8 mouse cellular contexts compared by ENCODE assay signal in the genomic region with DNA sequence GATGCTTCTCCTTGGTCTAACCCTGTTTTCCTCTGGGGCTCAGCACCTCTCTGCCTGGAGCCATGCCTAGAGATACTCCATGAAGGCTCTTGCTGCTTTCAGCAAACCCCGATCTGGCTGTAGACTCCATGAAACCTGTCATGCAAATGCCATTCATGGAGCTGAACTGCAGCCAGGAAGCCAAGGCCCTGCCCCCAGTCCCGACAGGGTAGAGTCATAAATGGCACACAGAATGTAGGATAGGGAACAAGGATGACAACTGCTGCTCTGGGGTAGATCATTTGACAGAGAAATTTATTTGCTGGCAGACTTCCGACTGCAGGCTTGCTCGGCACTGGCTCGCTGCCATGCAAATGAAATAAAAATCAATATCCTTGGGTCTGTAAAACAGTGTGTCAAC.
DNase-seq lines count a peak whose midpoint lies in the region; ATAC-seq and TF ChIP-seq lines count a peak whose summit lies in the region.

No protein-coding gene starts in this region.

- intact Hi-C loops in heart, postnatal 10 days (cut with DNase I) = no loop called here

- no peaks in the 10 kb centered on the region for H3K9me3 ChIP-seq in stomach, embryonic 14.5 days (ENCODE audit: control insufficient read depth, low read depth, low read length)

- TF ChIP-seq POLR2A in lung, adult 2 months (IDR thresholded peaks at IDR 0.05; ENCODE audit: borderline replicate concordance, extremely low read depth, low read depth, low read length) = no peak
- TF ChIP-seq POLR2A in cerebellum, adult 2 months (IDR thresholded peaks at IDR 0.05; ENCODE audit: borderline replicate concordance, insufficient read depth, low read length) = no peak

- peaks cover 14% of the 10 kb centered on the region; the same call in 1 of the 2 replicates for H3K36me3 ChIP-seq in stomach, embryonic 14.5 days (ENCODE audit: control insufficient read depth, insufficient read depth, low read length)

- peak overlapping the region; percentile 83 for H3K27ac ChIP-seq in cerebellum, adult 2 months (ENCODE audit: insufficient read depth, low read length)
- H3K27ac ChIP-seq in stomach, embryonic 14.5 days (ENCODE audit: low read length) = 0 out of 2 replicates have a peak overlapping the region, but pooled peaks have one; percentile 7

- no peak for TF ChIP-seq CTCF in lung, adult 2 months (IDR thresholded peaks at IDR 0.05; ENCODE audit: insufficient read depth, low read length)
- no peak for TF ChIP-seq CTCF in cerebellum, adult 2 months (IDR thresholded peaks at IDR 0.05; ENCODE audit: borderline replicate concordance, insufficient read depth, low read depth, low read length)

- no peak overlapping the region for H3K4me2 ChIP-seq in stomach, embryonic 14.5 days (replicated peaks; ENCODE audit: low read depth, low read length)

- peak; percentile 27 for DNase-seq in lung, adult 2 months
- DNase-seq in lung, postnatal 25 days (ENCODE audit: low spot score) = no peak
- DNase-seq in cerebellum, adult 2 months = peak; percentile 74
- peak; percentile 69 to 73 for DNase-seq in heart, postnatal 10 days
- DNase-seq in layer of hippocampus, adult 9-10 months (ENCODE audit: low spot score) = peak; percentile 54
- DNase-seq in thymus, adult 18-20 months = no peak
- DNase-seq in urinary bladder, postnatal 36 days (ENCODE audit: low spot score in 2 of 2) = no peak

- no peak overlapping the region for H3K4me3 ChIP-seq in lung, adult 2 months (replicated peaks; ENCODE audit: extremely low read depth, low read depth, low read length)
- peak overlapping the region; percentile 3 for H3K4me3 ChIP-seq in cerebellum, adult 2 months (replicated peaks; ENCODE audit: insufficient read depth, low read depth, low read length)
- H3K4me3 ChIP-seq in stomach, embryonic 14.5 days (ENCODE audit: low read depth, low read length) = no peak overlapping the region

- H3K4me1 ChIP-seq in lung, adult 2 months (ENCODE audit: control insufficient read depth, insufficient read depth, low read length) = peaks cover 30% of the 10 kb centered on the region
- peaks cover 61% of the 10 kb centered on the region for H3K4me1 ChIP-seq in cerebellum, adult 2 months (ENCODE audit: control insufficient read depth, insufficient read depth, low read length)
- peaks cover 61% of the 10 kb centered on the region for H3K4me1 ChIP-seq in stomach, embryonic 14.5 days (ENCODE audit: control insufficient read depth, insufficient read depth, low read length)

- no peaks in the 10 kb centered on the region for H3K27me3 ChIP-seq in cerebellum, adult 2 months (ENCODE audit: control insufficient read depth, insufficient read depth, low read length)
- no peaks in the 10 kb centered on the region for H3K27me3 ChIP-seq in stomach, embryonic 14.5 days (ENCODE audit: control insufficient read depth, insufficient read depth, low read length)

- no peak for ATAC-seq in stomach, embryonic 14.5 days (ENCODE audit: insufficient number of reproducible peaks, insufficient read depth, low FRiP score, low read depth)

- no peak overlapping the region for H3K9ac ChIP-seq in stomach, embryonic 14.5 days (replicated peaks; ENCODE audit: low read depth, low read length)

- 22% methylated on average over 5 of the region's 5 CpGs for WGBS in lung, adult 2 months
- WGBS in cerebellum, adult 2 months = 9% methylated on average over 5 of the region's 5 CpGs
- 12% methylated on average over 5 of the region's 5 CpGs for WGBS in stomach, embryonic 14.5 days

Comparison
In these comparisons a context has a peak if more than half of its experiments do, and no peak if none do; other contexts are left out.
1. DNase-seq: peak in lung, adult 2 months (single experiment), cerebellum, adult 2 months (2 of 2), heart, postnatal 10 days (2 of 2) and layer of hippocampus, adult 9-10 months (single experiment); none in lung, postnatal 25 days (single experiment), thymus, adult 18-20 months (0 of 2) and urinary bladder, postnatal 36 days (0 of 2).